Mouse (Mus musculus) cortical plate, adult 2 months (tissue): ENCODE results near the gene Plxna4.

Source experiments
- CTCF ChIP-seq: fragments of 200-500 bp; IDR thresholded peaks from 2 replicates; pipeline ENCODE4 v1.5.1; 2011; ENCODE audit warnings: mild to moderate bottlenecking, control low read depth, low read length; ENCODE audit not compliant: insufficient read depth; ENCODE audit errors: extremely low read depth
- POLR2A ChIP-seq: fragments of 200-500 bp; IDR thresholded peaks from 2 replicates; pipeline ENCODE4 v1.6.1; 2011; ENCODE audit warnings: mild to moderate bottlenecking, low read length, control low read depth; ENCODE audit not compliant: insufficient read depth; ENCODE audit errors: extremely low read depth

DNA sequence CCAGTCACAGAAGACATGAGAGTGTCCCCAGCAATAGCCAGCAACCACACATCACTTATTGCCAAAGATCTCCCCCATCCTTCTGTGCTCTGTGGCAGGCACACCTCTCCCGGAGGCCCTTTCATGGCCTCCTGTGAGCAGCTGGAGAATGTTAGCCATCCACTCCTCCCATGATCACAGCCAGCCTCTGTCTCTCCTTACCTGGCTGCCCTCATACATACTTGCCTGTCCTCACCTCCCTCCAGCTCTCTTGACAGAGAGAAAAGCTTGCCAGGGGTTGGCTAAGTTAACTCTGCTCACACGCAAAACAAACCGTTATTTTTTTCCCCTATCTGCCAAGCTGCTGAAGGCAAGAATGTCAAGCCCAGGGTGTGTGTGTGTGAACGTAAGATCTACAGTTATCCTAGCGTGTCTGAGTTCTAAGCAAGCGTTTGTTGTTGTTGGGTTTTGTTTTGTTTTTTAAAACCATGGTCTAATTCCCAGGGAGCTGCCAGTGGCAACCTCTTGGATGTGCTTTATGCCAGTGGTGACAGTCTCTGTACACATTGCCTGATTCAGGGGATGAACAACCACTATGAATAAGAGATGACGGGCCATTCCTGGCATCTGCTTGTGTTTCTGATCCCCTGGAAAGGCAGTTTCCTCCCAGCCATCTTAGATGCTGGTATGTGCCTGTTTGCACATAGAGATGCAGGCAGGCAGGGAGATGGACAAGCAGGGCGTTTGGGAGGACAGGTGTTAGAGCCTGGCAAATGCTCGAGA lies 257.8 kb downstream of the Plxna4 start:
- no peak for TF ChIP-seq CTCF
- no peak for TF ChIP-seq POLR2A
